Mouse (Mus musculus) layer of hippocampus, postnatal 14 days (tissue): ENCODE results near the gene BC030870. TPM values are rescaled to one million over a fixed set of nuclear protein-coding genes. Genes with fewer than 3 reads are reported as not detected.
A peak's percentile ranks its signal among the peaks of the same experiment; 100 is the strongest.

Experiments used
- DNase-seq, 2 experiments: peaks; one replicate each; pipeline ENCODE4 v3.0.0; 2021 to 2022; ENCODE audit warnings: low spot score in 2 of 2, mixed read lengths in 1 of 2
- long read RNA-seq, 2 experiments: library from polyadenylated mRNA; stranded (forward); transcript quantifications; one replicate each; pipeline ENCODE4 v2.0.0; 2021
- total RNA-seq, 2 experiments: library from RNA; stranded (reverse); gene quantifications; 2 replicates each; pipeline ENCODE4 v1.2.3; 2021

BC030870 gene
- not detected for total RNA-seq
- long read RNA-seq, experiment 1 = 0 reads
- long read RNA-seq, experiment 2 = 0 reads

DNA sequence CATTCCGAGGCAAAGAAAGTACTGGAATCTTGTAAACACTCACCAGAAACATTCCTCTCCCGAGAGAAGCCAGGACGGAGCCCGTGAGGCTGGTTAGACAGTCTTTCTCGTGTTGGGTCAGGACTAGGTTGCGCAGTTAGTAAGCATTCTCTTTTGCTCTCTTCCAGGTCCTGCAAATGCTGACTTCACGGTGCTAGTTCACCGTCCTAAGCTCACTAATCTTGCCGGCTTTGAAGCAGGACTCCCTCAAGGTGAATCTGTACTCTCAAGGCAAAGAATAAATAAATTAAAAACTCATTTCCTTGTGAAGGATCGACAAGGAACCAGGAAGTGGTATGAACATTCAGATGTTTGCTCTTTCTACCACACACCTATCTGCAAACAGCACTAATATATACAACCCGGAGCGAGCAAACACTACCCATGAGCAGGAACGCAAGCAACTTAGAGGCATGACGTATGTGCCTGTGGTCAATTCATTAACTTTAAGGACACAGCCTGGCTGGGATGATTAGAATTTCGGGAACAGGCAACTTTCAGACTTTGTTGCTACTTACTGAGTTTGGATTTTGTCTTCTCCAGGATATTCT, at the start of gene BC030870:
Gene BC030870, minus strand, starts transcription at position 365 of the 590 bp plus-strand sequence.
- no peak for DNase-seq

DNA sequence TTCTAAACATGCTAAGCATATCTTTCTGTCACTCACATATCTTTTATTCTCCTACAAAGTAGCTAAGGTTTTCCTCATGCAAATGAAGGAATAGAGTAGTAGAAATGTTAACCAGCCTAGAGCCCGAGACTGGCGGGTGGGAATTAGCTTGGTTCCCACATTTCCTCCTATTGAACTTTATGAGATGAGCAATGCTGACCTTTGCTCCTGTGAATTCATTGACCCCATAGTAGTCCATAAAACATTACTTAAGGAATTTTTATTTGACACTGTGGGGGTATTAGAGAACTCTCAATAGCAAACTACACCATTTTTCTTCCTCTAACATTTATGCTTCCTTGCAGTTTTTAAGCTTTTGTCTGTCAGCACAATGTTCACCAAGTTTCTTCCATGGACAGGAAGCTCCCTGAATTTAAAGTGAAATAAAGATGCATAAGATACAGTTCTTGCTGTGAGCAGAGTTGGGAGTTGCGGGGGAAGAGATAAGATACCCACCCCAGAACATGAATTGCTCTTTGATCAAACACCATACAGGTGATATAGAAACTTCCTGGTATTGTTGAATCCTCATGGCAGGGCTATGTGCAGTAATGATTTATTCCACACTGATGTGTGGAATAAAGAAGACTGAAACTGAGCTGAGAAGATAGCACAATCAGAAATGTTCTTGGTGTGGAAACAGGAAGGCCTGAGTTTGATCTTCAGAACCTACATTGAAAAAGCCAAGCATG, 45.5 kb upstream of the BC030870 start:
- DNase-seq = no peak

DNA sequence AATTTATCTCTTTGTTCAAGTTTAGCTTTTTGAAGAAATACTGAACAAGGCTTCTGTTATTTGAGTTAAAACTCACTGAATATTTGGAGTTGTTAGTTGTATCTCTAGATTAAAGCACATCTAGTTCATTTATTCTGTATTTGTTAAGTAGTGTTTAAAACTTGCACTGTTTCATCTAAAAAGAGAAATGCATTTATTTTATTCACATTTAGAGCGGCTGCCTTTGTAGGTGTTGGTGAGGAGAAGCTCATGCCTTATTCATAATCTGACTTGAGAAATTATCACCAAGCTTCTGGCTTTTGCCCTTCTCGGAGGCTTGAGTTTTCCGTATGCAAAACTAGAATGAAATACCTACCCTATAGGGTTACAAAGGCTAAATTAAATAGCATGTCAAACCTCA, 39.8 kb upstream of the BC030870 start:
- no peak for DNase-seq

- peak; percentile 33 to 63 for DNase-seq
These were observed 31.3 kb upstream of the BC030870 start for GRCm38 (mm10) chr8:65160676-65161075.

- DNase-seq = peak in 1 of 2 experiments; percentile 35
These were observed 29.9 kb upstream of the BC030870 start for GRCm38 (mm10) chr8:65159096-65159748.

DNA sequence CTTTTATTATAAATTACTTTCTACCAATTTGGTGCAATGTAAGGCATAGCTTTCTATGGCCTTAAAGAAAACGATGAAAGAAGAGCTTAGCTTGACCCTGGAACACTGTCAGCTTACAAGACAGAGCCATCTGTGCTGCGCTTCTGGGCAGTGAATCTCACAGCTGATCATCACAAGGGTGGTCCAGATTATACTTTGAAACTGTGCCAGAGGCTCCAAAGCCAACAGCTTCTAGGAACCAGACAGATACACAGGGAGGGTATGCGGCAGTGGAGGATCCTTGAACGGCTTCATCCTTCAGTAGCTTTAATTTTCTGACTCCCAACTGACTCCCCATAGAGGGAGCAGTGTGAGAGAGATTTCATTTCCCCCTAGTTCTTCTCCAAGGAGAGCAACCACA, 28.5 kb upstream of the BC030870 start:
- DNase-seq = peak in 1 of 2 experiments; percentile 36

- peak in 1 of 2 experiments; percentile 18 for DNase-seq
These were observed 9.6 kb upstream of the BC030870 start for GRCm38 (mm10) chr8:65138830-65139466.

DNA sequence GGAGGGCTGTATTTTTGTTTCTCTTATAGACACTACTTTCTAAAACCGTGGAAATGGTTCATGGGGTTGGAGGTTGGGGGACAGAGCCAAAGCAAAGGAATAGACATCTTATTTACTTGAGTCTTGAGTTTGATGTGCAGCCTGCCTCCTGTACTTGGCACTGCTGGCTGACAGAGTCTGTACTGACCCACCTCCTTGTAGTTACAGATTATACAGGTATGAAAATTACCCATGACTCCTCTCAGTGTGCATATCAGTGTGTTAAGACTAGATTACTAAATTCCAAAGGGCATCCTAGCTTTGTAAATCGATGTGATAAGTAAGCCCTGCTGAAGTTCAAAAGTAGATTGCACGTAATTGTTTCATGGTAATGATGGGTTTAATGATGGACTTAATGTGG, 2.9 kb downstream of the BC030870 start:
- no peak for DNase-seq

GRCm38 (mm10) chr8:65126014-65126413, 3.3 kb downstream of the BC030870 start:
- DNase-seq = no peak

GRCm38 (mm10) chr8:65112092-65112491, 17.3 kb downstream of the BC030870 start:
- DNase-seq = no peak

DNA sequence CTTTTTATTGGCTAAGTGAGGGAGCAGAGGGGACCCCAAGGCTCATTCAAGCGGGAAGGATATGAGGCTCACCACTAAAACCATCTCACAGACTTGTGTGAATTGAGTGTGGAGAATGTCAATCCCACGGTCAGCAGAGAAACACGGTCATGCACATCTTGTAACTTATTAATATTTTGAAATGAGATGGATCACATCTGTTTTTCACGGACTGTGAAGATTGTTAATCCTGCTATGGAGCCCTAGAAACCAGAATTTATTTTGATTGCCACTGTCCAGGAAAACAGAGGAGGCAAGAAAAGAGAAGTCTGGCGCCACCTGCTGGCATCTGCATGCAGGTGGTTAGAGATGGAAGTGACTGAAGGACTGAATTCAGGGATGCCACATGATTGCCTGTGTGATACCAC, 19.1 kb downstream of the BC030870 start:
- peak; percentile 69 to 82 for DNase-seq

- no peak for DNase-seq
These were observed 20.4 kb downstream of the BC030870 start for GRCm38 (mm10) chr8:65108936-65109335.

DNA sequence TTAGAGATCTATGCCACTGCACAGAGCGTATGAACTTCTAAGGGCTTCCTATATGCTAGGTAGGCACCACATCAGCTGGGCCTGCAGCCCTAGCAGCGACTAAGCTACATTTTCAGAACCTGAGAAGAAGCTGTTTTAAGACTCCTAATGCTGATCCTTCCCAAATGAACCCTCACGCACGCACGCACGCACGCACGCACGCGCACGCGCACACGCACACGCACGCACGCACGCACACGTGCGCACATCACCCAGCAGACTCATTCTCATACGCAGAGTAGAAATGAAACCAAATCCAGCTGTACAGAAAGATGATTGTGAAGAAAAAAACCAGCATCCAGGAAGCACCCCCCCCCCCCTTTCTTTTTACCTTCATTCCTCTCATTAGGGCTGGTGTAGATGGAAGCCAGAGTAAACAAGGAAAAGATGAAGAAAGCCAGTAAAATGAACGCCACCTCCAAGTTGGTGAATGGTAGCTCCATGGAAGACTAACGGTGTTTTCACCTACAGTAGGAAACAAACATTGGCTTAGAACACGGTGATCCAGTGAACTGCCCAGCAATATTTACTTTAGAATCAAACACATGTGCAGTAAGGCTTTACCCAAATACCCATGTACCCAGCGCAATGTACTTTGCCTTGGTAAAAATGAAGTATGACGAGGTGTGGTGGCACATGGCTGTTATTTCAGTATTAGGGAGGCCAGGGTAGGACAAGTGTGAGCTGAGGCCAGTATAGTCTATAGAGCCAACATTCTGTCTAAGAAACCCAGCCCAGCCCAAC, 21.2 kb downstream of the BC030870 start:
- no peak for DNase-seq

DNA sequence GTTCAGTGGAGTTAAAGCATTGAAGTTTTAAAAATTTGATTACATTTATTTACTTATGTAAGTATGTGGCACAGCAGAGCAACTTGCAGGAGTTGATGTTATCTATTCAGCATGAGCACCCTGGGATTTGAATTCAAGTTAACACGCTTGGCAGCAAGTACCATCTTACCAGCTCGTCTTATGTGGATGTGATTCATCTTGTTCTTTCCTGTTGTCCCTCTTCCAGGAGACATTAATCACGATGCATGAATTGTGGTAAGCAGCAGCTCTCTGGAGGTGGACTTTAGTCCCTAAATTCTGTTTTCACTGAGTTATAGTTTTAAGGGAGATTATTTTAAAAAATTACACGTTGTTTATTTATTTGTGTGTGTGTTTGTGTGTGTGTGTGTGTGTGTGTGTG, 25.3 kb downstream of the BC030870 start:
- no peak for DNase-seq

DNA sequence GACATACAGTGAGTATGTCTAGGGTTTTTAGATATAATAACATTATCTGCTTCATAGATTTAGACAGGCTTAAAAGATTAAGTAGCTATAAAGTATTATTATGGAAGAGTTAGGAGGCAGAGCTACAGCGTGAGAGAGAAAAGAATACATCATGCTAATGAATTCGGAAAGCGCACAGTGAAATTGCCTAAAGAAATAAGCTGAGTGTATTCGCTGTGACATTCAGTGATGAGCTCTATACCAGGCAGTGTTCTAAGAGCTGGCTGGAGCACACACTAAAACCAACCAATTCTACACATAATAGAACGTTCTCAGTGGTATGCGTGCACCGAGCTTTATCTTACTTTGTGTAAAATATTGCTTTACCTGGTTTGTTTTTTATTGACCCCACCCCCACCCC, 25.7 kb downstream of the BC030870 start:
- DNase-seq = no peak

DNA sequence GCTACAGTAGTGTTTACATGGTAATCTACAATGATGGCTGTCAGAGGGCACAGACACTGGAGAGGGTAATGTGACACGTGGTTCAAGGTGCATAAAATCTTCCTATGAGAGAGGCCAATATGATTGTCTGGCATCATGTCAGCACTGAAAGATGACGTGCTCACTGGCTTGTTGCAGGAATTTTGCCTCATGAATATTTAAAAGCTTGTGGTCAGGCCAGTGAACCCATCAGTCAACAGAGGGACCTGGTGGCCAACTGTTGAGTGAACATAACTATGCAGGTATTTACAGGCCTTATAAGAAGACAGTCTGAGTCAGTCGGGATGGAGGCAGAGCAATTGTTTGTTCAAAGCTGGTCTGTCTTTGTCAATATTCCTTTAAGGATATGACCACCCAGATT, 29.6 kb downstream of the BC030870 start:
- no peak for DNase-seq

DNA sequence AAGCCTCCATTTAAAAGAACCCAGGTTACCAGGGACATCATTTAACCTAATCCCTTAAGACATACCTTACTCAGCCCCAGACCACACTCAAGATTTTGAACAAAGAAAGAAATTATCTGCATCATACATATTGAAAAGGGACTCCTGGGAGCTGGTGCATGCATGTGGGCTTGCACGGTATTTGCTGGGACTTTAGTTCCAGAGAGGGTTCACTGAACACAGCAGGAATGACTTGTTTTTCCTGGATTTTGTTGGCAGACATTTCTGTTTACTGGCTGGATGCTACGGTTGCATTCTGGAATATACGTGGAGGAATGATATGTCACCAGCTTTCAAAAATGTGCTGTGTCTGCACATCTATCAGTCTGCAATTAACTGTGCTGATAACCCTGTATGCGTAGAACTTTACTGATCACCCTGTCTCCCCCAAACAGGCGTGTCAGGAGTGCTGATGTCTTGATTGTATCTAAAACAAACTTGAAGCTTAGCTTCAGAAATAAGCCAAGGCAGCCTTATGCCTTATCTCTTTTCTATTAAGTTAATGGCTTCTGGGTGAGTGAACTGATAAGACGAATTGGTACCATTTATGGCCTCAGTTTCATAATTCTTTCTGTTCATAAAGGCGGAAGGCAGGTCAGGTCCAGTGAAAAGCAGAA, 31.5 kb downstream of the BC030870 start:
- no peak for DNase-seq

DNA sequence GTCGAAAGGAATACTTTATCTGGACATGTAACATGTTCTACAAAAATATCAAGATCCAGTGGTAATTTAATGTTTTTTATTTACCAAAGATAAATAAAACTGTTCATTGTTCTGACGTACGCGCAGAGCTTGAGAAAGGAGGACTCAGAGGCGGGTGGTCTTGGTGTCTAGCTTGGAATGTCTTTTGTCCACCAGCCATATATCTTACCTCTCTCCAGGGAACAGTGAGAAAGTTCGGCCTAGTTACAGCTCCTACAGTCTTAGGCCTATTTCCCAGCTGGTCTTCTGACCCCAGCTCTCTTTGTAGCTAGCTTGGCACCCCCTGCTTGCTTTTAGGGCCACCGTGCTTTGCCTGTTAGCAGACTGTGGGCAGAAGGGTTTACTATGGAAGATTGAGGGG, 39.6 kb downstream of the BC030870 start:
- DNase-seq = no peak

DNA sequence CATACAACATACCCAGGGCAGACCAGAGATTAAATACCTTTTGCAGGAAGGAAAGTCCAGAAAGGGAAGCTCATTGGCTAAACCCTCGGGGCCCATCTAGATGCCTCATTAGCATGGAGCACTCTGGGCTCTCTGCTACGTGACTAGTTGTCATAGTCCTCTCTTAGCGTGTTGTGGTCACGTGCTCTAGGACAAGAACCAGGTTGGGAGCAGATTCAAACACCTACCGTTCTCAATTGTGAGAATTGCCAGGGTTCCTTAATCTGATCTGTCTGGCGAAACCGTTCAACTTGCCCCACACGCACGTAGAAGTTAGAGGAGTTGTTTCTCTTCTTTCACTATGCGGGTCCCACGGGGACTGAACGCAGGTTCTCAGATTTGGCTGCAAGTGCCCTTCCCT, 41.2 kb downstream of the BC030870 start:
- no peak for DNase-seq

DNA sequence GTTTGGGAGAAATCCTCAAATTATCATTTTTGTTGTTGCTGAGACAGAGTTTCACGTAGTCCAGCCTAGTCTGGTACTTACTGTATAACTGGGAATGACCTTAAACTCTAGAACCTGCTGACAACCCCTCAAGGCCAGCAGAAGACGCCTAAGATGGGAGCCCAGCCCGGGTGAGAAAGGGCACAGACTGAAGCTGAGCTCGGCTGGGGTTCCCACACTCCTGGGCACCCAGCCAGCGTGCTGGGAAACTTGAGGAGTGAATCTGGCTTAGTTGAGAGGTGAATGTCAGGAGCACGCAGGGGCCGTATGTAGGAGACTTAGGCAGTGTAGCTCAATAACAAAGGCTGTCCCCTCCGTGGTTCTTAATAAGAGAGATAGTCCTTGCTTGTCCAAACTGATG, 41.7 kb downstream of the BC030870 start:
- no peak for DNase-seq

DNA sequence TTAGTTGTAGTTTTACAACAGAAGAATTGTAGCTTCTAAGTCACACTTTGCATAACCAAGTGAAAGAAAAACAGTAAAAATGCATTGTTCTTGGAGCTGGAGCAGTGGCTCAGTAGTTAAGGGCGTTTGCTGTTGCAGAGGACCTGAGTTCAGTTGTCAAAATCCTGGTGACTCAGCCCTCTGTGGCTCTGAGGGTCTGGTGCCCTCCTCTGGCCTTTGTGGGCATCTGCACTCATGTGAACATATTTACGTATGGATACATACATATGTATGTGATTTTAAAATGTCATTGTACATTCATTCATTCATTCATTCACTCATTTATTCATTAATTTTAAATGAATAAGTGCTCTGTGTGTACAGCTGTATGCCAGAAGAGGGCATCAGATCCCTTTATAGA, 43.7 kb downstream of the BC030870 start:
- DNase-seq = no peak
